Mouse (Mus musculus): ENCODE measurements around the gene Styxl1. TPM values are rescaled to one million over a fixed set of nuclear protein-coding genes. Genes with fewer than 3 reads are reported as not detected.

The Styxl1 gene
- polyA plus RNA-seq, 1 experiment from 2014 or later = not detected

- no peak for ATAC-seq
- H3K9ac ChIP-seq = no peak overlapping the region
- 8% methylated on average over 6 of the region's 6 CpGs for WGBS (ENCODE audit: insufficient replicate concordance)
- H3K36me3 ChIP-seq = no peaks in the 10 kb centered on the region
- peaks cover 32% of the 10 kb centered on the region for H3K27me3 ChIP-seq (replicated peaks)
- H3K4me3 ChIP-seq = no peak overlapping the region
- no peak overlapping the region for H3K27ac ChIP-seq
- H3K4me2 ChIP-seq = no peak overlapping the region
- H3K4me1 ChIP-seq = no peaks in the 10 kb centered on the region
- no peaks in the 10 kb centered on the region for H3K9me3 ChIP-seq (replicated peaks)
Observed at GRCm38 (mm10) chr5:135800927-135801326, 22.7 kb upstream of the Styxl1 start.

DNA sequence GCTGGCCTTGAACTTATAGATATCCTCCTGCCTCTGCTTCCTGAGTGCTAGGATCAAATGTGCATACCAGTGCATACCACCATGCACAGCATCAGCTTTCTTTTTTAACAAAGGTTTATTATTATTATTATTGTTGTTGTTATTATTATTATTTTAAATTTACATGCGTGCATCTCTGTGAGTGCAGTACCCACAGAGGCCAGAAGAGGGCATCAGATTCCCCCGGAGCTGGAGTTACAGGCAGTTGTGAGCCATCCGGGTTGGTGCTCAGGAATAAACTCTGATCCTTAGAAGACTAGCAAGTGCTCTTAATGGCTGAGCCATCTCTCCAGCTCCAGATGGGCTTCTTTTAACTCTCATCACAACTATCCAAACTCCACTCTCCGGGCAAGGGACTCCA lies 21.6 kb upstream of the Styxl1 start:
- Histone ChIP-seq H3K4me2 (no peak overlapping the region), H3K9me3 (replicated peaks) (no peaks in the 10 kb centered on the region), H3K27me3 (replicated peaks) (peaks cover 29% of the 10 kb centered on the region), H3K4me3 (no peak overlapping the region), H3K4me1 (no peaks in the 10 kb centered on the region), H3K27ac (no peak overlapping the region), H3K36me3 (no peaks in the 10 kb centered on the region), H3K9ac (no peak overlapping the region)
- no peak for ATAC-seq
- WGBS (ENCODE audit: insufficient replicate concordance) = 35% methylated on average over 4 of the region's 4 CpGs

DNA sequence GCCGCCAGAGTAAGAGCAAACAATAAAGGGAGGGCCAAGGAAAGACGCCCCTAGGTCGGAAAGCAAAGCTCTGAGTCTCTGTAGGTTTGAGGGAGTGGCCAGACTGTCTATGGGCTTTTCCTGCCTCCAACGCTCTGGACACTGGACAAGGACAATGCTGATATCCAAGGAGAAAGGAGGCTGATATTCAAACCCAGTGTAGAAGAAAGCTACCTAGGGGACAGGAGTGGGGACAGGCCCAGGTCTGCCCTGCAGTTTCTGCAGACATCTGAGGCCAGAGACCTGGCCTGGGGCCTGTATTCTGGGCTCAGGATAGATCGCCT lies 16.6 kb upstream of the Styxl1 start:
- Histone ChIP-seq H3K4me3 (0 out of 2 replicates have a peak overlapping the region, but pooled peaks have one; percentile 29), H3K27ac (no peak overlapping the region), H3K4me1 (0 out of 2 replicates have a peak, but pooled peaks cover 3% of the 10 kb centered on the region), H3K4me2 (peak overlapping the region; percentile 51), H3K9ac (0 out of 2 replicates have a peak overlapping the region, but pooled peaks have one; percentile 22), H3K9me3 (replicated peaks) (no peaks in the 10 kb centered on the region), H3K27me3 (replicated peaks) (no peaks in the 10 kb centered on the region), H3K36me3 (peaks cover 25% of the 10 kb centered on the region)
- no peak for ATAC-seq
- 12% methylated on average over 5 of the region's 5 CpGs for WGBS (ENCODE audit: insufficient replicate concordance)

DNA sequence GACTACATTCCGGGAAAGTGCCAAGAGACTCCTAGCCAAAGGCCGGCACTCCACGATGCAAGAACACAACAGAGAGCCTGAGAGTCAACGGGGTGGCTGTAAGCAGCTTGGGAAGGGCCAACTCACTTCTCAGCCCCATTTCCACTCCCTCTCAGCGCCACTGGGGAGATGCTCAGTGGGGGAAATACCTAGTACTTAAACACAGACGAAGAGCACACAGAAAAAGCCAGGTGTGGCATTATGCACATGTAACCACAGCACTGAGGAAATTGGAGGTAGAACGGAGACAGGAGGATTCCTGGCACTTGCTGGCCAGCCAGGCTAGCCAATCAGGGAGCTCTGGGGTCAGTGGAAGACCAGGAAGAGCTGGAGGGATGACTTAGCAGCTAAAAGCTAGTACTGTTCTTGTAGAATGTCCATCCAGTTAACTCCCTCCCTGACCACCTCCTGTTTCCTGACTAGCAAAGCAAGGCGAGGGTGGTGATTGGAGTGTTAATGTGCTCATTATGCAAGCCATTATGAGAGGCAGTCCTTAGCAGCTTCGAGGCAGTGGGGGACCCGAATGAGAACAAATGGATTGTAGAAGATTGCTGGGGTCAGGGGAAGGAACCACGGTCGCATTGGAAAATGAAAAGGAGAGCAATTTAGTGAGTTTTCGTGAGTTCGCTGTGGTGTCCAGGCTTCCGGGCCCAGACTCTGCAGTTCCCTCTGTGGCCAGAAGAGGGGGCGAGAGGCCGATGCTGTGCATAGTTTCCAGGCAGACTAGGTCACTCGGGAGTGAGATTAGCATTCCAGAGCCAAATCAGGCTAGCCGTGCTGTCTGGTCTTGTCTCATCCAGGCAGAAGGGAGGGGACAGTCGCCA lies 16.0 kb upstream of the Styxl1 start:
- Histone ChIP-seq H3K27ac (no peak overlapping the region), H3K36me3 (peaks cover 31% of the 10 kb centered on the region), H3K4me2 (peak overlapping the region; percentile 51), H3K9me3 (replicated peaks) (no peaks in the 10 kb centered on the region), H3K9ac (peak overlapping the region; percentile 22; the same call in 1 of the 2 replicates), H3K4me3 (peak overlapping the region; percentile 29; the same call in 1 of the 2 replicates), H3K4me1 (0 out of 2 replicates have a peak, but pooled peaks cover 3% of the 10 kb centered on the region), H3K27me3 (replicated peaks) (no peaks in the 10 kb centered on the region)
- 15% methylated on average over 20 of the region's 20 CpGs for WGBS (ENCODE audit: insufficient replicate concordance)
- ATAC-seq = peak; percentile 54; the same call in 1 of the 2 replicates

DNA sequence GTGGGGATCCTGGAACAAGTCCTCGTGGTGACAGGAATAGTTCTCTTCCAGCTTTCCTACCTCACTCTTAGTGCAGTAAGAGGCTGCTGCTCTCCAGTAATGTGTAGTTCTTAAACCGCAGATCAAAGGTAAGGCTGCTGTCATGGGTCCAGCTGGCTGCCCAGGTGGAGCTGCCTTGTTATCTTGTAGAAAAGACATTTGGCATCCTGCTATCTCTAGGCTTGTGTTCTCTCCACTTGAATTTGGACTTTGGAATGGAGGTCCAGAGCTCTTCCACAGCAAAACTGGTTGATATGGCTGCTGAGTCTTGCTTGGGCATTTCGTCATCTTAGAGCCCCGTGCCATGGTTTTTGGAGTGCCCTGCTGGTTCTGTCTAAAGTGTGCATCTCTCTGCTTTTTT lies 4.7 kb upstream of the Styxl1 start:
- WGBS (ENCODE audit: insufficient replicate concordance) = 83% methylated on average over 4 of the region's 4 CpGs
- Histone ChIP-seq H3K36me3 (peaks cover 80% of the 10 kb centered on the region), H3K4me2 (no peak overlapping the region), H3K27me3 (replicated peaks) (no peaks in the 10 kb centered on the region), H3K4me3 (no peak overlapping the region), H3K9ac (no peak overlapping the region), H3K27ac (no peak overlapping the region), H3K4me1 (peaks cover 40% of the 10 kb centered on the region), H3K9me3 (replicated peaks) (no peaks in the 10 kb centered on the region)
- ATAC-seq = no peak

DNA sequence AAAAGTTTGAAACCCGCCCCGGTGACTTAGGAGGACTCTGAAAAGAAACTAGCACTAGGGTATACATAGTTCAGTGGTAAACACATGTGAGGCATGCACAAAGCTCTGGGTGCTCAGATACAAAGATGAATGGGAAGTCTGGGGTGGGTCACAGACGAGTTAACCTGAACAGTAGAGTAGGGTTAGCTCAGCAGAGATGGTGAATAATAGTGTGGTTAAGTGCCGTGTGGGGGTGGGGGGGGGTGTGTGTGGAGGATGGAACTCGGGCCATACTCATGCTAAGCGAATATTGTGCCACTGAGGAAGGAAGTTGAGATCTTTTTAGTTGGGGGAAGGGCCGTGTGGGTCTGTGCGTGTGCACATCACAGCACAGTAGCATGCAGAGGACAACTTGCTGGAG lies 2.1 kb upstream of the Styxl1 start:
- no peaks in the 10 kb centered on the region for H3K9me3 ChIP-seq (replicated peaks)
- H3K27ac ChIP-seq = no peak overlapping the region
- WGBS (ENCODE audit: insufficient replicate concordance) = 51% methylated on average over 8 of the region's 8 CpGs
- ATAC-seq = no peak
- H3K9ac ChIP-seq = peak overlapping the region; percentile 92; the same call in 1 of the 2 replicates
- H3K36me3 ChIP-seq = peaks cover 55% of the 10 kb centered on the region
- H3K27me3 ChIP-seq (replicated peaks) = 0 out of 2 replicates have a peak, but pooled peaks cover 4% of the 10 kb centered on the region
- H3K4me1 ChIP-seq = peaks cover 47% of the 10 kb centered on the region
- H3K4me2 ChIP-seq = peak overlapping the region; percentile 85
- H3K4me3 ChIP-seq = peak overlapping the region; percentile 82

GRCm38 (mm10) chr5:135778471-135779445 lies 573 bp upstream of the Styxl1 start, which contains the start of gene Mdh2:
Mdh2 (plus strand) TSS chr5:135778480.
- H3K4me2 ChIP-seq = peak within 1 kb of the TSS; percentile 85
- 0 out of 2 replicates have a peak, but pooled peaks cover 5% of the 10 kb centered on the region for H3K27me3 ChIP-seq (replicated peaks)
- no peaks in the 10 kb centered on the region for H3K9me3 ChIP-seq (replicated peaks)
- peak within 1 kb of the TSS; percentile 82 for H3K4me3 ChIP-seq
- peaks cover 47% of the 10 kb centered on the region for H3K4me1 ChIP-seq
- ATAC-seq = peak; percentile 94
- peaks cover 39% of the 10 kb centered on the region for H3K36me3 ChIP-seq
- H3K9ac ChIP-seq = peak within 1 kb of the TSS; percentile 92
- peak within 1 kb of the TSS; percentile 92 for H3K27ac ChIP-seq
- WGBS (ENCODE audit: insufficient replicate concordance) = under 1% methylated on average over 69 of the region's 70 CpGs

DNA sequence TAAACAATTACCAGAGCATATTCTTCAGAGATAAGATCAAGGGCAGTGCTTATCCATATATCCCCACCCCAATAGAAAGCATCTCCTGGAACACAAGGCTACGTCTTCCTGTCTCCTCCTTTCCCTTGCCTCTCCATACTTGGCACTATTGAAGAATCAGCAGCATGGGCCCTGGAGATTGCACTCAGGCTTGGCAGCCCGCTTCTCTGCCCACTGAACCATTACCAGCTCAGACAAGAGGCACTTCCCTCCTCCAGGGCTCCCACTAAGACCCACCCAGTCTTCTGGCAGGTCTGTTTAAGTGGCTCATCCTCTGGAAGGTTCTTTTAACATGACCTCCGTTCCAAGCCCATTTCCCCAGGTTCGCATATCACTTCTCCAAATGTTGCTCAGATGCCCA lies 1.6 kb downstream of the Styxl1 start:
- Histone ChIP-seq H3K4me1 (peaks cover 32% of the 10 kb centered on the region), H3K9me3 (replicated peaks) (no peaks in the 10 kb centered on the region), H3K36me3 (peaks cover 17% of the 10 kb centered on the region), H3K27ac (no peak overlapping the region), H3K27me3 (replicated peaks) (0 out of 2 replicates have a peak, but pooled peaks cover 8% of the 10 kb centered on the region), H3K4me3 (no peak overlapping the region), H3K4me2 (no peak overlapping the region), H3K9ac (no peak overlapping the region)
- ATAC-seq = no peak
- WGBS (ENCODE audit: insufficient replicate concordance) = 80% methylated on average over 4 of the region's 4 CpGs

GRCm38 (mm10) chr5:135772519-135772918 lies 5.7 kb downstream of the Styxl1 start:
- no peak overlapping the region for H3K4me2 ChIP-seq
- 0 out of 2 replicates have a peak, but pooled peaks cover 8% of the 10 kb centered on the region for H3K27me3 ChIP-seq (replicated peaks)
- H3K9me3 ChIP-seq (replicated peaks) = no peaks in the 10 kb centered on the region
- no peak overlapping the region for H3K9ac ChIP-seq
- WGBS (ENCODE audit: insufficient replicate concordance) = 13% methylated on average over 3 of the region's 3 CpGs
- H3K4me3 ChIP-seq = no peak overlapping the region
- H3K4me1 ChIP-seq = peaks cover 3% of the 10 kb centered on the region
- no peak overlapping the region for H3K27ac ChIP-seq
- no peak for ATAC-seq
- H3K36me3 ChIP-seq = no peaks in the 10 kb centered on the region

DNA sequence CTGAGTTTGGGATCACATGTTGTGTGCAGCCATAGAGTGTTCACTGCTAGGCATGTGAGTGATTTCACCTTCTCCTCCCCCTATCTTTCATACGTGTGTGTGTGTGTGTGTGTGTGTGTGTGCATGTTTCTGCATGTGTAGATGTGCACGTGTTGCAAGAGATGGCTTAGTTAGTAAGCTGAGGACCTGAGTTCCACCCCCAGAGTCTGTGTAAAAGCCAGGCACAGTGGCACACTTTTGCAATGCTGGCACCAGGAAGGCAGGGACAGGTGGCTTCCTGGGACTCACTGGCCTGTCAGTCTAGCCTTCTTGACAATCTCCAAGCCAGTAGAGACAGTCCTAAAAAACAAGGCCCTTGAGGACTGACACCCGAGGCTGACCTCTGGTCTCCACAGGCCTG lies 13.2 kb downstream of the Styxl1 start:
- ATAC-seq = no peak
- Histone ChIP-seq H3K27me3 (replicated peaks) (0 out of 2 replicates have a peak, but pooled peaks cover 13% of the 10 kb centered on the region), H3K36me3 (no peaks in the 10 kb centered on the region), H3K4me3 (no peak overlapping the region), H3K9ac (no peak overlapping the region), H3K9me3 (replicated peaks) (no peaks in the 10 kb centered on the region), H3K27ac (no peak overlapping the region), H3K4me1 (no peaks in the 10 kb centered on the region), H3K4me2 (no peak overlapping the region)
- 46% methylated on average over 3 of the region's 3 CpGs for WGBS (ENCODE audit: insufficient replicate concordance)

- WGBS (ENCODE audit: insufficient replicate concordance) = 6% methylated on average over 7 of the region's 7 CpGs
- Histone ChIP-seq H3K27me3 (replicated peaks) (0 out of 2 replicates have a peak, but pooled peaks cover 13% of the 10 kb centered on the region), H3K4me2 (no peak overlapping the region), H3K4me1 (no peaks in the 10 kb centered on the region), H3K27ac (no peak overlapping the region), H3K4me3 (no peak overlapping the region), H3K9me3 (replicated peaks) (no peaks in the 10 kb centered on the region), H3K9ac (no peak overlapping the region), H3K36me3 (no peaks in the 10 kb centered on the region)
- no peak for ATAC-seq
Observed at GRCm38 (mm10) chr5:135763526-135763925, 14.7 kb downstream of the Styxl1 start.
